Comparison of ENCODE assay signal across 22 mouse cellular contexts in genomic region chr14:21951896-21952523, GRCm38 (mm10). TPM values are rescaled to one million over a fixed set of nuclear protein-coding genes. Genes with fewer than 3 reads are reported as not detected.
DNase-seq lines count a peak whose midpoint lies in the region; ATAC-seq lines count a peak whose summit lies in the region.
"Had no signal": no experiment of that assay in that cellular context is flagged by ENCODE, and none has a peak within 500 bp of the region (broad histone marks: within the 10 kb centered on the region; RNA-seq: fewer than 3 reads in every experiment).

No protein-coding gene starts in this region.

- no peaks in the 10 kb centered on the region for H3K9me3 ChIP-seq in hindbrain, embryonic 15.5 days
- H3K9me3 ChIP-seq in hindbrain, embryonic 14.5 days (ENCODE audit: control insufficient read depth, low read length) = no peaks in the 10 kb centered on the region
- peaks cover 6% of the 10 kb centered on the region; the same call in 1 of the 2 replicates for H3K9me3 ChIP-seq in limb, embryonic 13.5 days
- H3K9me3 ChIP-seq: forebrain, embryonic 13.5 days; liver, embryonic 12.5 days; midbrain, embryonic 13.5 days had no signal

- no peak overlapping the region for H3K9ac ChIP-seq in hindbrain, embryonic 15.5 days
- no peak overlapping the region for H3K9ac ChIP-seq in hindbrain, embryonic 14.5 days
- H3K9ac ChIP-seq in limb, embryonic 13.5 days = no peak overlapping the region
- H3K9ac ChIP-seq: forebrain, embryonic 13.5 days; liver, embryonic 12.5 days; midbrain, embryonic 13.5 days had no signal

- no peak overlapping the region for H3K4me2 ChIP-seq in hindbrain, embryonic 15.5 days
- no peak overlapping the region for H3K4me2 ChIP-seq in hindbrain, embryonic 14.5 days (replicated peaks)
- H3K4me2 ChIP-seq in limb, embryonic 13.5 days (replicated peaks) = peak overlapping the region; percentile 37
- H3K4me2 ChIP-seq: forebrain, embryonic 13.5 days; heart, embryonic 11.5 days; liver, embryonic 12.5 days; midbrain, embryonic 13.5 days had no signal

- no peaks in the 10 kb centered on the region for H3K36me3 ChIP-seq in hindbrain, embryonic 15.5 days
- no peaks in the 10 kb centered on the region for H3K36me3 ChIP-seq in hindbrain, embryonic 14.5 days (replicated peaks; ENCODE audit: control insufficient read depth, insufficient read depth)
- H3K36me3 ChIP-seq in limb, embryonic 13.5 days = no peaks in the 10 kb centered on the region
- H3K36me3 ChIP-seq: liver, embryonic 12.5 days; midbrain, embryonic 13.5 days had no signal

- no peak overlapping the region for H3K4me3 ChIP-seq in hindbrain, embryonic 15.5 days
- no peak overlapping the region for H3K4me3 ChIP-seq in hindbrain, embryonic 14.5 days (replicated peaks; ENCODE audit: low read length)
- H3K4me3 ChIP-seq in limb, embryonic 13.5 days = no peak overlapping the region
- H3K4me3 ChIP-seq: forebrain, embryonic 13.5 days; layer of hippocampus, adult 2 months; liver, embryonic 12.5 days; midbrain, embryonic 13.5 days had no signal

- DNase-seq in hindbrain, embryonic 14.5 days (ENCODE audit: low spot score) = no peak
- DNase-seq in kidney, postnatal 4 days = peak; percentile 15 to 52
- DNase-seq in kidney, postnatal 10 days = no peak
- DNase-seq in left cerebral cortex, adult 18-20 months (ENCODE audit: low spot score in 2 of 2) = no peak
- DNase-seq in liver = no peak
- DNase-seq: adrenal gland, postnatal 25 days; cerebellum, adult 9-10 months; kidney, adult 8-10 months; layer of hippocampus, postnatal 36 days; lung, adult 18-20 months; lung, postnatal 10 days; thymus, adult 2 months; thymus, postnatal 4 days had no signal

- 60% methylated on average over 10 of the region's 10 CpGs for WGBS in hindbrain, embryonic 15.5 days
- WGBS in hindbrain, embryonic 14.5 days = 69% methylated on average over 10 of the region's 10 CpGs
- WGBS in limb, embryonic 13.5 days = 25% methylated on average over 10 of the region's 10 CpGs

- no peaks in the 10 kb centered on the region for H3K27me3 ChIP-seq in hindbrain, embryonic 15.5 days
- no peaks in the 10 kb centered on the region for H3K27me3 ChIP-seq in hindbrain, embryonic 14.5 days (ENCODE audit: control insufficient read depth, insufficient read depth, low read length)
- peaks cover 43% of the 10 kb centered on the region for H3K27me3 ChIP-seq in limb, embryonic 13.5 days
- H3K27me3 ChIP-seq: liver, embryonic 12.5 days; midbrain, embryonic 13.5 days had no signal

- H3K4me1 ChIP-seq in hindbrain, embryonic 15.5 days (replicated peaks) = no peaks in the 10 kb centered on the region
- no peaks in the 10 kb centered on the region for H3K4me1 ChIP-seq in hindbrain, embryonic 14.5 days (replicated peaks; ENCODE audit: control insufficient read depth, insufficient read depth, low read length)
- peaks cover 19% of the 10 kb centered on the region for H3K4me1 ChIP-seq in limb, embryonic 13.5 days
- H3K4me1 ChIP-seq: forebrain, embryonic 13.5 days; liver, embryonic 12.5 days; midbrain, embryonic 13.5 days had no signal

- peak; percentile 48; the same call in 1 of the 2 replicates for ATAC-seq in hindbrain, embryonic 15.5 days (ENCODE audit: low FRiP score, low read depth)
- ATAC-seq in hindbrain, embryonic 14.5 days (ENCODE audit: low FRiP score) = no peak
- ATAC-seq in limb, embryonic 13.5 days (ENCODE audit: low FRiP score, low read depth) = peak; percentile 82
- ATAC-seq: CD4-positive, CD25-positive, alpha-beta regulatory T cell, adult 4 months; forebrain, embryonic 13.5 days; liver, embryonic 12.5 days; midbrain, embryonic 13.5 days had no signal

- H3K27ac ChIP-seq in hindbrain, embryonic 15.5 days (replicated peaks) = no peak overlapping the region
- no peak overlapping the region for H3K27ac ChIP-seq in hindbrain, embryonic 14.5 days
- peak overlapping the region; percentile 15; the same call in 1 of the 2 replicates for H3K27ac ChIP-seq in limb, embryonic 13.5 days
- H3K27ac ChIP-seq: forebrain, embryonic 13.5 days; layer of hippocampus, adult 2 months; liver, embryonic 12.5 days; midbrain, embryonic 13.5 days; stomach, postnatal 0 days had no signal

RNA-seq across cellular contexts. Expression of gene Zfp503, which starts 37.4 kb away (rescaled TPM):
- 11.0 and 13.7 TPM in 2 replicates for polyA plus RNA-seq in hindbrain, embryonic 15.5 days (2015; fragmentation: Nextera tagmentation; extraction: Ambion mirVana)
- polyA plus RNA-seq in hindbrain, embryonic 14.5 days (2014; fragmentation: Nextera tagmentation; extraction: Ambion mirVana) = 9.3 and 11.6 TPM in 2 replicates
- 25.8 and 26.2 TPM in 2 replicates for polyA plus RNA-seq in limb, embryonic 13.5 days (2015; fragmentation: Nextera tagmentation; extraction: Ambion mirVana)
- 1 to 10 TPM; 3.9 to 4.5 TPM for total RNA-seq in left cerebral cortex, adult 18-20 months (2021)
- polyA plus RNA-seq: CD4-positive, CD25-positive, alpha-beta regulatory T cell, adult 4 months had no signal

Comparison
In these comparisons a context has a peak if more than half of its experiments do, and no peak if none do; other contexts are left out.
1. DNase-seq: peak in kidney, postnatal 4 days (2 of 2); none in hindbrain, embryonic 14.5 days (single experiment), kidney, postnatal 10 days (single experiment), left cerebral cortex, adult 18-20 months (0 of 2) and liver (single experiment).